Mouse (Mus musculus) hindbrain, postnatal 0 days (tissue): ENCODE data around the gene Nmnat3. TPM values are rescaled to one million over a fixed set of nuclear protein-coding genes. Genes with fewer than 3 reads are reported as not detected.

Source experiments
- ATAC-seq: fragments of 200-750 bp; cut with Nextera tagmentation; 2 replicates; pipeline ENCODE4 v1.8.0; 2017; ENCODE audit warnings: mild to moderate bottlenecking, moderate TSS enrichment, moderate library complexity
- DNase-seq: peaks from one replicate; pipeline ENCODE4 v3.0.0-alpha.2; 2015; ENCODE audit warnings: low spot score
- H3K27ac ChIP-seq: fragments of 300-500 bp; sonication (generic); 2 replicates; pipeline ENCODE4 v1.5.1; 2014; ENCODE audit warnings: mild to moderate bottlenecking
- H3K27me3 ChIP-seq: fragments of 300-500 bp; sonication (generic); 2 replicates; pipeline ENCODE4 v1.6.1; 2014; ENCODE audit warnings: low read length, mixed read lengths; ENCODE audit not compliant: insufficient read depth
- H3K36me3 ChIP-seq: fragments of 300-500 bp; sonication (generic); 2 replicates; pipeline ENCODE4 v1.6.1; 2014; ENCODE audit warnings: low read length, mixed read lengths; ENCODE audit not compliant: insufficient read depth
- H3K4me1 ChIP-seq: fragments of 300-500 bp; sonication (generic); 2 replicates; pipeline ENCODE4 v1.6.1; 2014; ENCODE audit warnings: antibody characterized with exemption, low read length, mixed read lengths; ENCODE audit not compliant: insufficient read depth
- H3K4me2 ChIP-seq: fragments of 300-500 bp; sonication (generic); 2 replicates; pipeline ENCODE4 v1.6.1; 2014; ENCODE audit warnings: low read depth, mild to moderate bottlenecking, low read length, moderate library complexity, mixed read lengths
- H3K4me3 ChIP-seq: fragments of 300-500 bp; sonication (generic); 2 replicates; pipeline ENCODE4 v1.5.1; 2014; ENCODE audit warnings: low read length
- H3K9ac ChIP-seq: fragments of 300-500 bp; sonication (generic); replicated peaks from 2 replicates; pipeline ENCODE4 v1.6.1; 2014; ENCODE audit warnings: mild to moderate bottlenecking, low read length, moderate library complexity, mixed read lengths
- H3K9me3 ChIP-seq: fragments of 300-500 bp; sonication (generic); 2 replicates; pipeline ENCODE4 v1.6.1; 2016; ENCODE audit warnings: low read length, mixed read lengths
- CTCF ChIP-seq: IDR thresholded peaks from 2 replicates; pipeline ENCODE4 v1.5.1; 2016; ENCODE audit warnings: antibody characterized with exemption, control low read depth, low read depth
- WGBS: fragments of 180-500 bp; shearing (Covaris S2); extraction: QIAGEN DNeasy Blood & Tissue Kit; methylation state at CpG from one replicate; pipeline ENCODE4 v1.1.7; 2014; 5-methylcytosine and 5-hydroxymethylcytosine counted together
- polyA plus RNA-seq: library from polyadenylated mRNA; unstranded; fragments of >200 nt; fragmentation: Nextera tagmentation; extraction: Ambion mirVana; gene quantifications from 2 replicates; pipeline ENCODE4 v1.2.1, GENCODE M21; 2015
- total RNA-seq: library from RNA; depleted of rRNA; stranded (reverse); fragments of >200 nt; gene quantifications from 2 replicates; pipeline ENCODE4 v1.2.3, GENCODE M21; 2014

The Nmnat3 gene
- total and polyA plus RNA-seq, 2 experiments from 2014 or later, result 1.3 to 1.5 TPM

DNA sequence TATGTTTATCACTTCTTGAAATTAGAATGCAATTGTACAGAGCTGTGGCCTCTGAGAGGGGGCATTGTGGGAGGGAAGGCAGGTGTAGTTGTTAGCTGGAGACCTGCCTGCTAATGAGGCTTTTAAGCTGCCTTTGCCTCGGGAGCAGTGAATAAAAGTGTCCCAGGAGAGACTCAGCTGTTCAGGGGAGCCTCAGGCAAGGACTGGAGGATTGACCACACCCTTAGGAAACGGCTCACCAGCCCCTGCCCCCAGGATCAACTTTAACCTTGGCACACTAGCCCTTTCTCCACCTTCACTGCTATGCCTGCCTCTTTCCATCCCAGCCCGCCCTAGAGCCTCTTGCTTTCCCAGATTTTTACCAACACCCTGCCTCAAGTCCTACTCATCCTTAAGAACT, 31.6 kb downstream of the Nmnat3 start:
- 28% methylated on average over 3 of the region's 3 CpGs for WGBS
- no peak for TF ChIP-seq CTCF
- ATAC-seq, result no peak

GRCm38 (mm10) chr9:98320785-98321184, 33.5 kb downstream of the Nmnat3 start:
- Histone ChIP-seq H3K27ac (no peak overlapping the region), H3K27me3 (no peaks in the 10 kb centered on the region), H3K9ac (no peak overlapping the region), H3K4me2 (no peak overlapping the region), H3K4me3 (no peak overlapping the region), H3K9me3 (no peaks in the 10 kb centered on the region), H3K4me1 (0 out of 2 replicates have a peak, but pooled peaks cover 4% of the 10 kb centered on the region), H3K36me3 (no peaks in the 10 kb centered on the region)
- DNase-seq (no peak), ATAC-seq (no peak)
- TF ChIP-seq CTCF, result no peak
- WGBS, result 69% methylated on average over 3 of the region's 3 CpGs

More for the DNA sequence above, 31.6 kb downstream of the Nmnat3 start:
- Histone ChIP-seq H3K4me3 (no peak overlapping the region), H3K4me1 (0 out of 2 replicates have a peak, but pooled peaks cover 4% of the 10 kb centered on the region), H3K36me3 (no peaks in the 10 kb centered on the region), H3K9me3 (no peaks in the 10 kb centered on the region), H3K9ac (no peak overlapping the region), H3K4me2 (no peak overlapping the region), H3K27ac (no peak overlapping the region), H3K27me3 (no peaks in the 10 kb centered on the region)
- DNase-seq, result no peak

GRCm38 (mm10) chr9:98326088-98326487, 38.9 kb downstream of the Nmnat3 start:
- no peak for ATAC-seq
- no peaks in the 10 kb centered on the region for H3K4me1 ChIP-seq
- WGBS, result 82% methylated on average over 1 of the region's 1 CpGs
- H3K27me3 ChIP-seq, result no peaks in the 10 kb centered on the region
- H3K4me3 ChIP-seq, result no peak overlapping the region
- no peak for DNase-seq
- no peak overlapping the region for H3K27ac ChIP-seq
- no peak overlapping the region for H3K4me2 ChIP-seq
- no peak overlapping the region for H3K9ac ChIP-seq
- H3K9me3 ChIP-seq, result no peaks in the 10 kb centered on the region
- no peak for TF ChIP-seq CTCF
- no peaks in the 10 kb centered on the region for H3K36me3 ChIP-seq

DNA sequence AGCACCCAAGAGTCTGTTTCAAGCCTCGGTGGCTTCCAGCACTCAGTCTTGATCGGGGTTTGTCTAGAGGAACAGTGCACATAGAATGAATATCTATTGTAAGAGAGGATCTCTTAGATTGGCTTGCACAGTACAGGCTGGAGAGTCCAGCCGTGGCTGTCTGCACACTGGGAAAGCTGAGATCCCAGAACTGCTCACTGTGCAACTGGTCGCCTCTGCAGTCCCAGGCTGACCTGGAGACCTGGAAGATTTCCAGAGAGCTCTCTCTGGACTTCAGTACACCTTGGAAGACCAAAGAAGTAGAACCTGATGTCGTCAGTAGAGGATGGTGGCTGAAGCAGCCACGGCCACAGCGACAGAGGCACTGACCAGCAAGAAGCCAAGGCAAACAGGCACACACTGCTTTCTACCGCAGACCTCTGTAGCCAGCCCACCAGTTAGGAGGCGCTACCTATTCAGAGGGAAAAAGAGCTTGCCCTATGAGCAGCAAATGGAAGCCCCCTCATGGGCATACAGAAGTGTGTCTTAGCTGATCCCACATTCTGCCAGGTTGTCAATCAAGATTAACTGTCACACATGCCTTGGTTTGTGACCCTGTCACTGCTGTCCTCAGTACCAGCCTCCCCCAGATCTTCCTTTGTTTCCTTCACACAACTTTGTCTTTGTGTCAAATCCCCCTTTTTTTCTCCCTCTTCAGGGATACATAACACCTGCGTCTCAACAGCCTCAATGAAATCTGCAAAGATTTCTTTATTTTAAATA, 41.4 kb downstream of the Nmnat3 start:
- no peaks in the 10 kb centered on the region for H3K9me3 ChIP-seq
- no peaks in the 10 kb centered on the region for H3K27me3 ChIP-seq
- ATAC-seq (no peak), DNase-seq (no peak)
- WGBS, result 74% methylated on average over 10 of the region's 10 CpGs
- no peak for TF ChIP-seq CTCF
- H3K9ac ChIP-seq, result no peak overlapping the region
- H3K27ac ChIP-seq, result no peak overlapping the region
- no peaks in the 10 kb centered on the region for H3K4me1 ChIP-seq
- H3K36me3 ChIP-seq, result no peaks in the 10 kb centered on the region
- no peak overlapping the region for H3K4me2 ChIP-seq
- H3K4me3 ChIP-seq, result no peak overlapping the region

GRCm38 (mm10) chr9:98329274-98330105, 42.3 kb downstream of the Nmnat3 start:
- Histone ChIP-seq H3K4me1 (no peaks in the 10 kb centered on the region), H3K9ac (no peak overlapping the region), H3K9me3 (no peaks in the 10 kb centered on the region), H3K27me3 (no peaks in the 10 kb centered on the region), H3K36me3 (no peaks in the 10 kb centered on the region), H3K4me3 (no peak overlapping the region), H3K27ac (no peak overlapping the region; the same call in 1 of the 2 replicates), H3K4me2 (peak overlapping the region; percentile 27)
- WGBS, result 24% methylated on average over 20 of the region's 20 CpGs
- peak; percentile 87 for ATAC-seq
- DNase-seq, result peak; percentile 76
- no peak for TF ChIP-seq CTCF

DNA sequence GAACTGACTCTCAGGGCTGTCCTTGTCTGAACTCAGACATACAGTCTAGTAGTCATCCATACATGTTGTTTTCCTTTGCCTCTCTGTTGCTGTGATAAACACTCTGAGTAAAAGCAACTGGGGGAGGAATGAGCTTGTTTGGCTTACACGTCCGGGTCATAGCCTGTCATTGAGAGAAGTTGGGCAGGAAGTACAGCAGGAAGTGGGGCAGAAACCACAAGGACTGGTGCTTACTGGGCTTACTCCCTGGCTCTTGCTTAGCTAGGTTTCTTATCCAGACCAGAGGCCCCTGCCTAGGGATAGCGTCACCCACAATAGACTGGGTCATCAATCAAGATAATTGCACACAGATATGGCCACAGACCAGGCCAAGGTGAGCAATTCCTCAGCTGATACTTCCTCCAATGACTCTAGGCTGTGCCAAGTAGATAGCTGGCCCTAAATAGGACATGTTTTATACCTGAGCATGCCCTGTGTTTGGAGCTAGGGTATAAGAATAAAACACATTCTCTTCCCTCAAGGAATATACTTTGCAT, 46.1 kb downstream of the Nmnat3 start:
- TF ChIP-seq CTCF, result no peak
- ATAC-seq (no peak), DNase-seq (no peak)
- 83% methylated on average over 3 of the region's 3 CpGs for WGBS
- no peak overlapping the region for H3K4me3 ChIP-seq
- no peaks in the 10 kb centered on the region for H3K27me3 ChIP-seq
- no peak overlapping the region for H3K4me2 ChIP-seq
- no peaks in the 10 kb centered on the region for H3K9me3 ChIP-seq
- no peak overlapping the region for H3K27ac ChIP-seq
- no peaks in the 10 kb centered on the region for H3K4me1 ChIP-seq
- H3K36me3 ChIP-seq, result no peaks in the 10 kb centered on the region
- no peak overlapping the region for H3K9ac ChIP-seq
